Mouse (Mus musculus) erythroblast, embryonic 14.5 days (primary cell): ENCODE results near the gene Prox1. TPM values are rescaled to one million over a fixed set of nuclear protein-coding genes. Genes with fewer than 3 reads are reported as not detected.

Experiments used
- H3K27me3 ChIP-seq: 2 replicates; pipeline ENCODE4 v1.6.1; 2012; ENCODE audit warnings: inconsistent platforms; ENCODE audit not compliant: control insufficient read depth
- H3K36me3 ChIP-seq: 2 replicates; pipeline ENCODE4 v1.6.1; 2012; ENCODE audit warnings: mild to moderate bottlenecking, inconsistent platforms; ENCODE audit not compliant: control insufficient read depth
- H3K4me1 ChIP-seq: 2 replicates; pipeline ENCODE4 v1.6.1; 2012; ENCODE audit warnings: inconsistent platforms; ENCODE audit not compliant: control insufficient read depth
- H3K4me3 ChIP-seq: replicated peaks from 2 replicates; pipeline ENCODE3; 2012; ENCODE audit warnings: moderate library complexity, mild to moderate bottlenecking, inconsistent platforms
- H3K9me3 ChIP-seq: 2 replicates; pipeline ENCODE4 v1.6.1; 2012; ENCODE audit warnings: low read length, inconsistent platforms, mixed read lengths; ENCODE audit not compliant: control insufficient read depth
- GATA1 ChIP-seq: IDR thresholded peaks from 2 replicates; pipeline ENCODE4 v1.6.1; 2012; ENCODE audit warnings: low read length, inconsistent platforms, mixed read lengths
- TAL1 ChIP-seq: IDR thresholded peaks from 3 replicates; pipeline ENCODE4 v1.6.1; 2012; ENCODE audit warnings: low read length, inconsistent platforms, mixed read lengths
- polyA plus RNA-seq: library from polyadenylated mRNA; stranded (reverse); fragments of >175 nt; gene quantifications from 2 replicates; pipeline ENCODE4 v1.2.3, GENCODE M21; 2012

Gene Prox1
- polyA plus RNA-seq, 1 experiment = 0.03 TPM

GRCm38 (mm10) chr1:190198247-190198646 is 27.7 kb upstream of the Prox1 start:
- TF ChIP-seq GATA1 (no peak), TAL1 (no peak)
- H3K36me3 ChIP-seq = no peaks in the 10 kb centered on the region
- no peaks in the 10 kb centered on the region for H3K4me1 ChIP-seq
- no peak overlapping the region for H3K4me3 ChIP-seq
- H3K27me3 ChIP-seq = no peaks in the 10 kb centered on the region
- H3K9me3 ChIP-seq = no peaks in the 10 kb centered on the region

GRCm38 (mm10) chr1:190192011-190192410 is 21.5 kb upstream of the Prox1 start:
- TF ChIP-seq GATA1 (no peak), TAL1 (no peak)
- Histone ChIP-seq H3K9me3 (no peaks in the 10 kb centered on the region), H3K4me3 (no peak overlapping the region), H3K36me3 (no peaks in the 10 kb centered on the region), H3K27me3 (no peaks in the 10 kb centered on the region), H3K4me1 (no peaks in the 10 kb centered on the region)

- no peaks in the 10 kb centered on the region for H3K36me3 ChIP-seq
- no peaks in the 10 kb centered on the region for H3K9me3 ChIP-seq
- H3K4me1 ChIP-seq = no peaks in the 10 kb centered on the region
- H3K27me3 ChIP-seq = no peaks in the 10 kb centered on the region
- TF ChIP-seq GATA1 (no peak), TAL1 (no peak)
- no peak overlapping the region for H3K4me3 ChIP-seq
Measured at GRCm38 (mm10) chr1:190190231-190190965, 19.9 kb upstream of the Prox1 start.

- TF ChIP-seq TAL1 (no peak), GATA1 (no peak)
- Histone ChIP-seq H3K9me3 (no peaks in the 10 kb centered on the region), H3K36me3 (no peaks in the 10 kb centered on the region), H3K27me3 (no peaks in the 10 kb centered on the region), H3K4me3 (no peak overlapping the region), H3K4me1 (no peaks in the 10 kb centered on the region)
Measured at GRCm38 (mm10) chr1:190189125-190189524, 18.6 kb upstream of the Prox1 start.

GRCm38 (mm10) chr1:190186336-190186735 is 15.8 kb upstream of the Prox1 start:
- Histone ChIP-seq H3K9me3 (no peaks in the 10 kb centered on the region), H3K36me3 (no peaks in the 10 kb centered on the region), H3K4me3 (no peak overlapping the region), H3K4me1 (no peaks in the 10 kb centered on the region), H3K27me3 (no peaks in the 10 kb centered on the region)
- TF ChIP-seq GATA1 (no peak), TAL1 (no peak)

DNA sequence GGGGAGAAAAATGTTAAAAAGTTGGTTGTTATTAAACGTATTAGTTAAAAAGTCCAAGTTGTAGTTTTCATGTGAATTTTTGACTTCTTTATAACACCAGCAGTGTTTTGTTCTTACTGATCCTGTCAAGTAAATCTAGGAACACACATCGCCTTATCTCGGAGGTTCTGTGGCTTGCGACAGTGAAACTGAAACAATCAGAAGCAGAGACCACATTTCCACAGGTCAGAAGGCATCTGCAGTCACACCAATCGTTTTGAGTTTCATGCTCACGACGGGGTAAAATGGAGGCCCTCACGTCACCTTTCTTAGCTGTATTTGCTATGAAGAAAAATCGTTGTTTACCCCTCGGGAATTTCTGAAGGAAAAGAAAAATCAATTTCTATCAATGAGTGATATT is 14.8 kb upstream of the Prox1 start:
- Histone ChIP-seq H3K4me3 (no peak overlapping the region), H3K36me3 (no peaks in the 10 kb centered on the region), H3K4me1 (no peaks in the 10 kb centered on the region), H3K27me3 (no peaks in the 10 kb centered on the region), H3K9me3 (no peaks in the 10 kb centered on the region)
- TF ChIP-seq GATA1 = no peak
- no peak for TF ChIP-seq TAL1

GRCm38 (mm10) chr1:190183574-190183973 is 13.1 kb upstream of the Prox1 start:
- H3K27me3 ChIP-seq = no peaks in the 10 kb centered on the region
- no peaks in the 10 kb centered on the region for H3K36me3 ChIP-seq
- no peaks in the 10 kb centered on the region for H3K4me1 ChIP-seq
- H3K9me3 ChIP-seq = no peaks in the 10 kb centered on the region; the same call in 1 of the 2 replicates
- TF ChIP-seq GATA1 = no peak
- TF ChIP-seq TAL1 = no peak
- no peak overlapping the region for H3K4me3 ChIP-seq

DNA sequence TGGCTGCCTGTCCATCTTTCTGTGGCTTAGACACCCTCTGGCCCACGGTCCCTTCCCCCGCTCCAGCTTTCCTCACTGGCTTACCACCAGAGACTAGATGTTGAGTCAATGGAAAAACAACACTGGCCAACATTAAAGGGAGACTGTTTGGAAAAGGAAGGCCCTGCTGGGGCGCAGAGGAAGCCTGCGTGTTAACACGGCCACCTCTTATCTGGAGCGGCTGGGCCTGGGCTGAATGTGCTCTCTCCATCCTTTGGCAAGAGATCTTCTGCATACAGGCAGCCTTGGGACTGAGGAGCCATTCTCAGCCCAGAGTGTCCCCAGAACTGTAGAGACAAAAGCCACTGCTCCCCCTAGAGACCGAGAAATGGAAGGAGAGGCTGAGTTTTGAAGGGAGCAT is 11.3 kb upstream of the Prox1 start:
- TF ChIP-seq GATA1 (no peak), TAL1 (no peak)
- H3K27me3 ChIP-seq = peaks cover 4% of the 10 kb centered on the region
- no peaks in the 10 kb centered on the region; the same call in 1 of the 2 replicates for H3K9me3 ChIP-seq
- H3K4me3 ChIP-seq = no peak overlapping the region
- H3K36me3 ChIP-seq = no peaks in the 10 kb centered on the region
- H3K4me1 ChIP-seq = no peaks in the 10 kb centered on the region

DNA sequence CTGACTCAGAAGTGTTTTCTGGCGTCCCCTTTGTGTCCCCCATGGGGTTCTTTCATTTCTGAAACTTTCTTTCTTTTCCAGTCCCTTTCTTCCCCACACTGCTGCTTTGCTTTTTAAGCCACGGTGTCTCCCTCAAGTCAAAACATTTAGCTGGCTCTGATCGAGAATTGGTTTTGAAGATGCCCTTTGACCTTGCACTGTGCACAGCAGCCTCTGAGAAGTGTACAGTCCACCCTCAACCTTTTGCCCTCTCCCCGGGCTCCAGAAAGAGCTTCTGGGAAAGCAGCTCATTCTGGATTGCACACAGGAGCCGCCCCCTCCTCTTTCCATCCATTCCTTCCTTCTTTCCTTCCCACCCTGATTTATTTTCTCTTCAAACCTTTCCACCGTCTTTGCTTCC is 10.3 kb upstream of the Prox1 start:
- no peaks in the 10 kb centered on the region for H3K4me1 ChIP-seq
- H3K4me3 ChIP-seq = no peak overlapping the region
- no peaks in the 10 kb centered on the region for H3K36me3 ChIP-seq
- H3K27me3 ChIP-seq = peaks cover 7% of the 10 kb centered on the region
- TF ChIP-seq TAL1 (no peak), GATA1 (no peak)
- H3K9me3 ChIP-seq = no peaks in the 10 kb centered on the region; the same call in 1 of the 2 replicates
